Mouse (Mus musculus): ENCODE results near the gene Ivd. TPM values are rescaled to one million over a fixed set of nuclear protein-coding genes. Genes with fewer than 3 reads are reported as not detected.

The Ivd gene
- total RNA-seq, 4 experiments from 2014 or later, result 98.7 to 127 (median 107) TPM

DNA sequence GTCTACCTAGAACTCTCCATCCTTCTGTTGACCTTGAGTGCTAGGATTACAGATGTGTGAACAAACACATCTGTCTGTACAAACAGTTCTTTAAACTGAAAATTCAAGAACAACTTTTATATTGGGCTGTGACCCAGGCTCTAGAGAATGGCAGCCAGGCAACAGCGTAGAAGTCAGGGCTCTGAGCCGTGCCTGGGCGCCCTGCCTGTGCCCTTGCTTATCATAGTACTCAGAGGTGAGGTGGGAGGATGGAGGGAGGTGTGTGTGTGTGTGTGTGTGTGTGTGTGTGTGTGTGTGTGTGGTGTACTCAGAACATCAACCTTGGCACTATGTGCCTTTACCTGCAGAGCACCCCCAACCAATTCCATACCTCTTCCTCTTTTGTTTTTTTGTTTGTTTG is 46.0 kb downstream of the Ivd start:
- no peak for DNase-seq (ENCODE audit: low spot score in 2 of 2)

DNA sequence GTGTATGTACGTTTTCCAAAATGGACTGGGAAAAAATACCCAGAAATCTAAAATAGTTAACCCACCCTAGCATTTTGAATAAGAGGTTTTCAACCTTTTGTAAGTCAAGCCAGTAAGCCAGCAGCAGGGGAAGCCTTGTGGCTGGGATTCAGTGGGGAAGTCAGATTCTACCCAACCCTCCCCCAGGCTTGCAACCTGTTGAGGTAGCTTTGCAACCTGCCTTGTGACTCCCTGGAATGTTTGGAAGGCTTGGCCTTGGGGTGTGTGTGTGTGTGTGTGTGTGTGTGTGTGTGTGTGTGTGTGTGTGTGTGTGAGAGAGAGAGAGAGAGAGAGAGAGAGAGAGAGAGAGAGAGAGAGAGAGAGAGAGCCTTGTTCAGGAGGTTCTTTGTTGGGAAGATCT is 47.4 kb downstream of the Ivd start:
- no peak for DNase-seq (ENCODE audit: low spot score in 2 of 2)

DNA sequence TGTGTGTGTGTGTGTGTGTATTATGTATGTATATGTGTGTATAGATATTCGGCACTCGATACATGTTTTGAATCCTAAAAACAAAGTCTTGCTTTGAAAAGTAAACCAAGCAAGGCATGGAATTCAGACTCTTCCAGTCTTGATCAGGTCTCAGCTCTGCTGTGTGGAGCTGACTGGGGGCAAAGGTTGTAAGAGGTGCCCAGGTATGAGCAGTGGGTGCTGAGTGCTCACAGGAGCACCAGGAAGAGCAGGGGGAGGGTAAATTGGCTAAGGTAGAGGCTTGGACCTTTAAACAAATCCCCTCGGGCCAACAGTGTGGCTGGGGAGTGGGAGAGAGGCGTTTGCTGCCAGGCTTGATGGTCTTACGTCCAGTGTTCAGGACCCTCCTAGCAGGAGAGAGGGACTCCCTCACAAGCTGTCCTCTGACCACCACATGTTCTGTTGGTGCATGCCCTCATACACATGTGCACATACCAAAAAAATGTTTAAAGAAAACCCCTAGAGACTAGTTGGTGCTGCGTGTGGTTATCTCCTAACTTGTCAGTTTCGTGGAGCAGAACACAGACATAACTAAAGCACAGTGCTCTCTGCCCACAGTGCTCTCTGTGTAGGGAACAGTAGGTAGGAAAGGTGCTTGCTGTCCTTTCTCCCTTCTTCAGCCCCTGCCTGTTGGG is 49.0 kb downstream of the Ivd start:
- DNase-seq (ENCODE audit: low spot score in 2 of 2), result no peak

DNA sequence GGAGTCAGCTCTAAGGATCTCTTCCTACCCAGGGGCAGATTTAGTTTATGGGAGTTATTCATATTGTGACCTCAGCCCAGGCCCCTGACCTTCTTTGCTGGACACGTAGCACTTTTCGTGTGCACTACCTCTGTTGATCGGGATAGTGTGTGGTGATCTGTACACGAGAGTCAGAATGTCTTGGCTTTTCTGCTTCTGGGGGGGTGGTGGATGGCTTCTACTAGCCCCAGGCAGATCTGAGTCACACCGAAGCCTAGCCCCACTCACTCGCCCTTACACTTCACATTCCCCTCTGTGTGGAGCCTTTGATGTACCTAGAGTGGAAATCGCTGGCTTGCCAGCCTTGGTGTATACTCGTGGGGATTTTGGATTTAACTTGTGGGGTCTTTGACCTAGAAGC is 51.0 kb downstream of the Ivd start:
- DNase-seq (ENCODE audit: low spot score in 2 of 2), result no peak

DNA sequence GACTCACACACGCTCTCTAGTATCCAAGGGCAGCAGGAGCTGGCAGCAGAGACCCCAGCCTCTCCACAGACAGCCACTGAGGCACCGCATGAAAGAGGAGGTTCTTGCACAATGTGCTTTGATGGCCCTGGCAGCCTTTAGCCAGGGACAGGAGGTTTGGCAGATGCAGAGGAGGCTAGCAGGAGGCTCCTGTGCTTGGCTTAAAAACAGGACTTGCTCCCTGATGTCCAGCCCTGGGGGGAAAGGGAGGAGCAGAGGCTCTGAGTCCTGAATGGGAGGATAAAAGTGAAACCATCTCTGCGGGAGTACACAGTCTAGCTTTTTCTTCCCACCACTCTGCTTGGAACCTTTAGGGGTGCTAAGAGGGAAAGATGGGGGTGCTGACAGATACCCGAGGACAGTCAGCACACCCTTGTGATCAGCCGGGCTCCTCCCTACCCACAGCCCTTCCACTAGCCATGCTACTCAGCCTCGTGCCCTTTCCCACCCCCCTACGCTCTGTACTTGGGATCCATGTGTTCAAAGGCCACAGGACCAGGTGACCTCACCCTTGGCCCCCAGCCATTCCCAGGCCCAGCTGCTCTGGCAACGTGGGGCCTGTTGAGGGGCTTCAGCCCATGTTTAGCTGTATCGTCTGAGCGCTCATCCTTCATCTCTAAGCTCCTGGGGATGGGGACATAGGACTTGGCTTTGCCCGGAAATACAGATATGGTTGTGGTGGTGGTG is 52.0 kb downstream of the Ivd start:
- DNase-seq (ENCODE audit: low spot score in 2 of 2), result no peak

DNA sequence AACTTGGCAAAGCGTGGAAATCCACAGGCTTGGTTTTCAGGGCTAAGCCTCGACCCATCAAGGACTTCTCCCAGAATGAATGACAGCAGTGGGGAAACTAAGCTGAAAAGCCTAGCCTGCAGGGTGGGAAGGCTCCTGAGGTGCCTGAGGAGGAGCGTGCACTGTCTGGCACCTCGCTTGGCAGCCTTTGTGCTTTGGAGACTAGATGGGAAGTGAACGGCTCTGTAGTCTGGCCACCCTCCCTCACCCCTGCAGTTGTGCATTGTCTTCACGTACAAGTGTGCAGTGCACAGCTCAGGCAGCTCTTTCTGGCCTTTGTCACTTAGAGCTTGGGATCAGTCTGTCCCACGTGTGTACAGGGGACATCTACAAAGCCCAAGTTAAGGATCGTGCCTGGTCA is 52.9 kb downstream of the Ivd start:
- no peak for DNase-seq (ENCODE audit: low spot score in 2 of 2)

DNA sequence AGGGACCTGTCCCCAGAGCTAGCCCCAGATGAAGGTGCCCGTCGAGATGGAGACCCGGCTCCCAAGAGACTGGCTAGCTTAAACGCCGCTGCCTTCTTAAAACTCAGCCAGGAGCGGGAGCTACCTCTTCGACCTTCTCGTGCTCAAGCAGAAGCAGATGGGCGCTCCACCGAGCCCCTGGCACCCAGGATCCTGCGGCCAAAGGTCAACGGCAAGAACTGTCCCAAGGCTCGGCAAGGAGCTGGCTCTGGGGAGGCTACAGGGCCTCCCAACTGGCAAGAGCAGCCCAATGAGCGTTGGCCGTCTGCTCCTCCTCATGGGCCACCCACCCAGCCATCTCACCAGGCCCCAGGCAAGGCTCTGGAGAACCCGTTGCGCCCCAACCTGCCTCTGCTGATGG is 54.7 kb downstream of the Ivd start:
- no peak for DNase-seq (ENCODE audit: low spot score in 2 of 2)

DNA sequence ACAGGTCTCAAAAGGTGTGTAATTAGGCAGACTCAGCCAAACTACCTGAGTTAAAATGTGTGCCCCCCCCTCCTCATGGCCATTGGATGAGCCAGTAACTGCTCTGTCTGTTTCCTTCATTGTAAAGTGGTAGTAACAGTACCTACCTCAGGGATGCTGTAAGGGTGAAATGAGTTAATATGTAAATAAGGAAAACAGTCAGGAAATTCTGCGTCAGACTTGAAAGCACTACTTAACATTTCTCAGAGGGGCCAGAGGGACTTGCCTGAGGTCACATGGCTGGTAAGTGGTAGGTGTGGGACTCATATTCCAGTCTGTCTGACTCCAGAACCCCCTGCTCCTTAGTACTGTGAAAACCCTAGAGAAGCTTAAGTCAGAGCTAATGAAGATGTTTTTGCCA is 56.8 kb downstream of the Ivd start:
- DNase-seq (ENCODE audit: low spot score in 2 of 2), result no peak

DNA sequence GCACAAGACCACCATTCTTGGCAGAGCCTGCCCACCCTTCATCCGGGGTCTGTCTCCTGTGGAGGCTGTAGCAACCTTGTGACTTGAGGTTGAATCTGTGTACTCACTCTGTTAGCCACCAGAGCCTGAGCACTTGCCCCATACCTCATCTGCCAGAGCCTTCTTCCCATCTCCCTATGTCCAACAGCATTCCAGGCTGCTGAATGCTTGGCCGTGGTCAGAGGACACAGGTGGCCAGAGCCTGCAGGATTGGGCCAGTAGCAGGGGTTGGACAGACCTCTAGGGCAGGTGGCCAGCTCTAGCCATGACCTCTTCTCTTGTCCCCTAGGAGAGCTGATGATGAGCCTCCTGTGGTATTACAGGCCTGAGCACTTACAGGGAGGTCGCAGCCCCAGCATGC is 58.7 kb downstream of the Ivd start:
- no peak for DNase-seq (ENCODE audit: low spot score in 2 of 2)

DNA sequence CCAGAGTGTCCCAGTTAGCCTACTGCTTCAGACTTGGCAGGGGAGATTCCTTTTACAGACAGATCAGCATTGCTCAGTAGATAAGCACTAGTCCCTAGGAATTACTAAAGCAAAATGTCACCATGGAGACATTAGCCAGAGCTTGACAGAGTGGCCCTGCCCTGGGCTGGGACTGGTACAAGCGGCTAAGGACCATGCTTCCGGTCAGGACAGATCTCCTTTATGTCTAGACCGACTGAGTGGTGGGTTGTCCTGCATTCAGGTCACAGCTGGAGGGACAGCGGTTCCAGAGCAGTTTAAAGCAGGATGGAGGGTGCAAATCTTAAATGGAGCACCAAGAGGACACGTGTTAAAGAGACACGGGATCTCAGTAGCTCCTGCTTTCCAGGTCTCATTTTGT is 64.2 kb downstream of the Ivd start:
- DNase-seq (ENCODE audit: low spot score in 2 of 2), result no peak

DNA sequence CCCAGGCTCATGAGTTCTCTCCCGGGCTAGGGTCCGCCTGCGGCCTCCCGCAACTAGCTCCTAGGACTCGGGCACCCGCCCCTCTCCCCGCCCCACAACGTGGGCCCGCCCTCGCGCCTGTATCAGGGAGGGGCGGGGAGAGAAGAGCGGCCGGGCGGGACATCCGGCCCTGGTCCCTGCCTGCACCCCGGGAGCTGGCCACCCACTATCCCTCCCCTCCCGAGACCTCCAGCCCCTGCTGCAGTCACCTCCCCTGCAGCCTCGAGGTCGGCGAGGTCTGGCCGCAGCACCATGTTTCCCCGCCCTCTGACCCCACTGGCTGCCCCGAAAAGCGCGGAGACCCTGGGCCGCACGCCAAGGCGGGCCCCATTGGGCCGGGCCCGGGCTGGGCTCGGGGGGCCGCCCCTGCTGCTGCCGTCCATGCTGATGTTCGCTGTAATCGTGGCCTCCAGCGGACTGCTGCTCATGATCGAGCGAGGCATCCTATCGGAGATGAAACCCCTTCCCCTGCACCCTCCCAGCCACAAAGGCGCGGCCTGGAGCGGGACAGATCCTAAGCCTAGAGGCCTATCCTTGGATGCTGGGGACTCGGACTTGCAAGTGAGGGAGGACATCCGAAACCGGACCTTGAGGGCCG is 64.7 kb downstream of the Ivd start, which contains the start of gene Chst14:
Gene Chst14 (plus strand): TSS at position 136 of the 637 bp plus-strand sequence.
- DNase-seq (ENCODE audit: low spot score in 2 of 2), result no peak

DNA sequence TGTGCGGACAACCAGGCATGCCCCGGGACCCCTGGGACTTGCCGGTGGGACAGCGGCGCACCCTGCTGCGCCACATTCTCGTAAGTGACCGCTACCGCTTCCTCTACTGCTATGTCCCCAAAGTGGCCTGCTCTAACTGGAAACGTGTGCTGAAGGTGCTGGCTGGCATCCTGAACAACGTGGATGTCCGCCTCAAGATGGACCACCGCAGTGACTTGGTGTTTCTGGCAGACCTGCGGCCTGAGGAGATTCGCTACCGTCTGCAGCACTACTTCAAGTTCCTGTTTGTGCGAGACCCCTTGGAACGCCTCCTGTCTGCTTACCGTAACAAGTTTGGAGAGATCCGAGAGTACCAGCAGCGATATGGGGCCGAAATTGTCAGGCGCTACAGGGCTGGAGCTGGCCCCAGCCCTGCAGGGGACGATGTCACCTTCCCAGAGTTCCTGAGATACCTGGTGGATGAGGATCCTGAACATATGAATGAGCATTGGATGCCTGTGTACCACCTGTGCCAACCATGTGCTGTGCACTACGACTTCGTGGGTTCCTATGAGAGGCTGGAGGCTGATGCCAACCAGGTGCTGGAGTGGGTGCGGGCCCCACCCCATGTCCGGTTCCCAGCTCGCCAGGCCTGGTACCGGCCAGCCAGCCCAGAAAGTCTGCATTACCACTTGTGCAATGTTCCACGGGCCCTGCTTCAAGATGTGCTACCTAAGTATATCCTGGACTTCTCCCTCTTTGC is 65.4 kb downstream of the Ivd start:
- no peak for DNase-seq (ENCODE audit: low spot score in 2 of 2)

Other genes starting within 250 kb of the Ivd start
- 10 to 100 TPM; 50.7 to 58.1 (median 54.1) TPM for gene Pak6, start 198.7 kb upstream of the Ivd start, total RNA-seq (2022)
- gene Ankrd63, start 158.0 kb upstream of the Ivd start, total RNA-seq (2022), result 10 to 100 TPM; 11.8 to 16.0 (median 12.9) TPM
- 1 to 10 TPM; 2.6 to 7.6 (median 4.7) TPM for gene Plcb2, start 133.5 kb upstream of the Ivd start, total RNA-seq (2022)
- 10 to 100 TPM; 58.4 to 69.8 (median 63.7) TPM for gene Inafm2, start 116.2 kb upstream of the Ivd start, total RNA-seq (2022)
- gene Ccdc9b, start 99.3 kb upstream of the Ivd start, total RNA-seq (2022), result 1 to 10 TPM; 6.2 to 8.4 (median 6.6) TPM
- gene Phgr1, start 89.2 kb upstream of the Ivd start, total RNA-seq (2022), result not detected
- gene Disp2, start 82.2 kb upstream of the Ivd start, total RNA-seq (2022), result 100 to 1,000 TPM; 231 to 282 (median 253) TPM
- 1 to 10 TPM; 1.1 to 2.0 (median 1.5) TPM for gene Knstrn, start 48.0 kb upstream of the Ivd start, total RNA-seq (2022)
- 10 to 100 TPM; 48.8 to 57.2 (median 54.9) TPM for gene Bahd1, start 38.4 kb downstream of the Ivd start, total RNA-seq (2022)
- 1 to 10 TPM; 3.5 to 4.3 (median 3.8) TPM for gene Chst14, start 64.5 kb downstream of the Ivd start, total RNA-seq (2022)
- 10 to 100 TPM; 45.3 to 60.6 (median 53.9) TPM for gene Ccdc32, start 167.4 kb downstream of the Ivd start, total RNA-seq (2022)
- gene Rpusd2, start 172.8 kb downstream of the Ivd start, total RNA-seq (2022), result 1 to 10 TPM; 7.4 to 9.4 (median 9.0) TPM
- under 1 TPM in 3 of 4 experiments, not detected in 1; 0.14 to 0.48 (median 0.29) TPM for gene Knl1, start 185.2 kb downstream of the Ivd start, total RNA-seq (2022)